ENCODE assay signal across 24 mouse cellular contexts in genomic region chr10:80288097-80288496, GRCm38 (mm10). TPM values are rescaled to one million over a fixed set of nuclear protein-coding genes. Genes with fewer than 3 reads are reported as not detected.
DNase-seq lines count a peak whose midpoint lies in the region; ATAC-seq lines count a peak whose summit lies in the region.
"Had no signal": no experiment of that assay in that cellular context is flagged by ENCODE, and none has a peak within 500 bp of the region (broad histone marks: within the 10 kb centered on the region; RNA-seq: fewer than 3 reads in every experiment).

No protein-coding gene starts in this region.

- peaks cover 7% of the 10 kb centered on the region for H3K4me1 ChIP-seq in forebrain, embryonic 13.5 days
- H3K4me1 ChIP-seq in forebrain, embryonic 12.5 days: peaks cover 8% of the 10 kb centered on the region
- H3K4me1 ChIP-seq in limb, embryonic 15.5 days: peaks cover 6% of the 10 kb centered on the region
- H3K4me1 ChIP-seq in limb, embryonic 10.5 days: peaks cover 14% of the 10 kb centered on the region; the same call in 1 of the 2 replicates
- H3K4me1 ChIP-seq in intestine, embryonic 15.5 days (replicated peaks): peaks cover 4% of the 10 kb centered on the region; the same call in 1 of the 2 replicates
- H3K4me1 ChIP-seq in stomach, embryonic 16.5 days (ENCODE audit: control insufficient read depth, insufficient read depth, low read length): peaks cover 8% of the 10 kb centered on the region; the same call in 1 of the 2 replicates

- no peaks in the 10 kb centered on the region for H3K27me3 ChIP-seq in forebrain, embryonic 13.5 days
- no peaks in the 10 kb centered on the region for H3K27me3 ChIP-seq in forebrain, embryonic 12.5 days
- no peaks in the 10 kb centered on the region for H3K27me3 ChIP-seq in limb, embryonic 15.5 days
- no peaks in the 10 kb centered on the region for H3K27me3 ChIP-seq in limb, embryonic 10.5 days (ENCODE audit: low read depth, poor library complexity, severe bottlenecking)
- H3K27me3 ChIP-seq in intestine, embryonic 15.5 days (replicated peaks): no peaks in the 10 kb centered on the region
- H3K27me3 ChIP-seq in stomach, embryonic 16.5 days (ENCODE audit: control insufficient read depth, insufficient read depth, low read length): no peaks in the 10 kb centered on the region
- H3K27me3 ChIP-seq: embryonic facial prominence, embryonic 12.5 days; embryonic facial prominence, embryonic 15.5 days; heart, embryonic 13.5 days; hindbrain, embryonic 13.5 days had no signal

- no peak for DNase-seq in limb, embryonic 10.5 days (ENCODE audit: low spot score)
- no peak for DNase-seq in neural tube, embryonic 10.5 days (ENCODE audit: extremely low spot score, low spot score)
- DNase-seq in embryo, embryonic 11 days: no peak
- DNase-seq: adrenal gland, adult 8-10 months; adrenal gland, postnatal 25 days; cerebellum, adult 9-10 months; cerebellum, postnatal 14 days; gastrocnemius, postnatal 10 days; gastrocnemius, postnatal 36 days; heart, adult 2 months; heart, postnatal 14 days; heart, postnatal 4 days had no signal

- no peak overlapping the region for H3K9ac ChIP-seq in forebrain, embryonic 13.5 days
- H3K9ac ChIP-seq in forebrain, embryonic 12.5 days: no peak overlapping the region
- no peak overlapping the region for H3K9ac ChIP-seq in limb, embryonic 15.5 days
- H3K9ac ChIP-seq in intestine, embryonic 15.5 days: no peak overlapping the region
- no peak overlapping the region; the same call in 1 of the 2 replicates for H3K9ac ChIP-seq in stomach, embryonic 16.5 days (ENCODE audit: low read length)
- H3K9ac ChIP-seq: embryonic facial prominence, embryonic 12.5 days; embryonic facial prominence, embryonic 15.5 days; heart, embryonic 13.5 days; hindbrain, embryonic 13.5 days had no signal

- H3K9me3 ChIP-seq in forebrain, embryonic 13.5 days (replicated peaks): no peaks in the 10 kb centered on the region
- no peaks in the 10 kb centered on the region for H3K9me3 ChIP-seq in forebrain, embryonic 12.5 days
- H3K9me3 ChIP-seq in limb, embryonic 15.5 days: no peaks in the 10 kb centered on the region
- no peaks in the 10 kb centered on the region for H3K9me3 ChIP-seq in limb, embryonic 10.5 days (replicated peaks)
- H3K9me3 ChIP-seq in intestine, embryonic 15.5 days: no peaks in the 10 kb centered on the region
- no peaks in the 10 kb centered on the region for H3K9me3 ChIP-seq in stomach, embryonic 16.5 days (replicated peaks; ENCODE audit: control insufficient read depth, low read length)
- H3K9me3 ChIP-seq: embryonic facial prominence, embryonic 12.5 days; embryonic facial prominence, embryonic 15.5 days; heart, embryonic 10.5 days; heart, embryonic 13.5 days; hindbrain, embryonic 13.5 days had no signal

- no peak overlapping the region for H3K4me2 ChIP-seq in forebrain, embryonic 13.5 days
- no peak overlapping the region for H3K4me2 ChIP-seq in forebrain, embryonic 12.5 days
- no peak overlapping the region for H3K4me2 ChIP-seq in limb, embryonic 15.5 days
- no peak overlapping the region for H3K4me2 ChIP-seq in intestine, embryonic 15.5 days (replicated peaks)
- H3K4me2 ChIP-seq in stomach, embryonic 16.5 days (ENCODE audit: low read depth, low read length): no peak overlapping the region
- H3K4me2 ChIP-seq: embryonic facial prominence, embryonic 12.5 days; embryonic facial prominence, embryonic 15.5 days; heart, embryonic 13.5 days; hindbrain, embryonic 13.5 days had no signal

- WGBS in forebrain, embryonic 13.5 days: 92% methylated on average over 12 of the region's 12 CpGs
- 92% methylated on average over 12 of the region's 12 CpGs for WGBS in forebrain, embryonic 12.5 days
- WGBS in limb, embryonic 15.5 days: 90% methylated on average over 12 of the region's 12 CpGs
- 95% methylated on average over 12 of the region's 12 CpGs for WGBS in limb, embryonic 10.5 days
- 87% methylated on average over 12 of the region's 12 CpGs for WGBS in intestine, embryonic 15.5 days
- WGBS in stomach, embryonic 16.5 days: 87% methylated on average over 12 of the region's 12 CpGs

- no peak overlapping the region for H3K4me3 ChIP-seq in forebrain, embryonic 13.5 days
- no peak overlapping the region for H3K4me3 ChIP-seq in forebrain, embryonic 12.5 days (replicated peaks)
- no peak overlapping the region for H3K4me3 ChIP-seq in limb, embryonic 15.5 days
- no peak overlapping the region for H3K4me3 ChIP-seq in limb, embryonic 10.5 days
- no peak overlapping the region for H3K4me3 ChIP-seq in intestine, embryonic 15.5 days (replicated peaks)
- H3K4me3 ChIP-seq in stomach, embryonic 16.5 days (replicated peaks; ENCODE audit: low read length): no peak overlapping the region
- H3K4me3 ChIP-seq: embryonic facial prominence, embryonic 12.5 days; embryonic facial prominence, embryonic 15.5 days; heart, adult 2 months; heart, embryonic 13.5 days; hindbrain, embryonic 13.5 days had no signal

- H3K36me3 ChIP-seq in forebrain, embryonic 13.5 days (ENCODE audit: poor library complexity, severe bottlenecking): peaks cover 62% of the 10 kb centered on the region
- H3K36me3 ChIP-seq in forebrain, embryonic 12.5 days (replicated peaks): peaks cover 63% of the 10 kb centered on the region
- H3K36me3 ChIP-seq in limb, embryonic 15.5 days: peaks cover 59% of the 10 kb centered on the region
- peaks cover 65% of the 10 kb centered on the region for H3K36me3 ChIP-seq in limb, embryonic 10.5 days
- H3K36me3 ChIP-seq in intestine, embryonic 15.5 days: peaks cover 42% of the 10 kb centered on the region
- peaks cover 12% of the 10 kb centered on the region for H3K36me3 ChIP-seq in stomach, embryonic 16.5 days (ENCODE audit: control insufficient read depth, insufficient read depth, low read length)

- ATAC-seq in forebrain, embryonic 13.5 days: no peak
- no peak for ATAC-seq in forebrain, embryonic 12.5 days (ENCODE audit: low FRiP score)
- no peak for ATAC-seq in limb, embryonic 15.5 days (ENCODE audit: insufficient number of reproducible peaks, low FRiP score, low TSS enrichment, low read depth)
- ATAC-seq in intestine, embryonic 15.5 days: no peak
- no peak for ATAC-seq in stomach, embryonic 16.5 days (ENCODE audit: insufficient read depth, low FRiP score)
- ATAC-seq: activated CD4-positive, CD25-positive, alpha-beta regulatory T cell, adult 4 months; forebrain, embryonic 16.5 days had no signal

- H3K27ac ChIP-seq in forebrain, embryonic 13.5 days: peak overlapping the region; percentile 25; the same call in 1 of the 2 replicates
- H3K27ac ChIP-seq in forebrain, embryonic 12.5 days: no peak overlapping the region
- peak overlapping the region; percentile 11; the same call in 1 of the 2 replicates for H3K27ac ChIP-seq in limb, embryonic 15.5 days
- H3K27ac ChIP-seq in limb, embryonic 10.5 days: no peak overlapping the region
- H3K27ac ChIP-seq in intestine, embryonic 15.5 days: 0 out of 2 replicates have a peak overlapping the region, but pooled peaks have one; percentile 13
- H3K27ac ChIP-seq in stomach, embryonic 16.5 days (ENCODE audit: low read length): 0 out of 2 replicates have a peak overlapping the region, but pooled peaks have one; percentile 19
- H3K27ac ChIP-seq: embryonic facial prominence, embryonic 12.5 days; embryonic facial prominence, embryonic 15.5 days; heart, adult 2 months; heart, embryonic 10.5 days; heart, embryonic 13.5 days; hindbrain, embryonic 13.5 days had no signal

RNA-seq across cellular contexts. Expression of gene Rps15, which starts 4.2 kb away (rescaled TPM):
- 805 and 828 TPM in 2 replicates for polyA plus RNA-seq in forebrain, embryonic 13.5 days (2015; fragmentation: Nextera tagmentation; extraction: Ambion mirVana)
- 708 and 760 TPM in 2 replicates for polyA plus RNA-seq in forebrain, embryonic 12.5 days (2016; fragmentation: Nextera tagmentation; extraction: Ambion mirVana)
- 842 and 925 TPM in 2 replicates for polyA plus RNA-seq in limb, embryonic 15.5 days (2015; fragmentation: Nextera tagmentation; extraction: Ambion mirVana)
- polyA plus RNA-seq in limb, embryonic 10.5 days (2016; fragmentation: Nextera tagmentation; extraction: Ambion mirVana): 1,092 and 1,255 TPM in 2 replicates
- 974 and 1,020 TPM in 2 replicates for polyA plus RNA-seq in intestine, embryonic 15.5 days (2015; fragmentation: Nextera tagmentation; extraction: Ambion mirVana)
- 807 and 821 TPM in 2 replicates for polyA plus RNA-seq in stomach, embryonic 16.5 days (2015; fragmentation: Nextera tagmentation; extraction: Ambion mirVana)

RNA-seq across cellular contexts. Expression of gene Apc2, which starts 7.7 kb away (rescaled TPM):
- polyA plus RNA-seq in forebrain, embryonic 13.5 days (2015; fragmentation: Nextera tagmentation; extraction: Ambion mirVana): 129 and 140 TPM in 2 replicates
- polyA plus RNA-seq in forebrain, embryonic 12.5 days (2016; fragmentation: Nextera tagmentation; extraction: Ambion mirVana): 144 and 165 TPM in 2 replicates
- 1.5 TPM in 2 replicates for polyA plus RNA-seq in limb, embryonic 15.5 days (2015; fragmentation: Nextera tagmentation; extraction: Ambion mirVana)
- polyA plus RNA-seq in limb, embryonic 10.5 days (2016; fragmentation: Nextera tagmentation; extraction: Ambion mirVana): 0.90 and 2.9 TPM in 2 replicates
- polyA plus RNA-seq in intestine, embryonic 15.5 days (2015; fragmentation: Nextera tagmentation; extraction: Ambion mirVana): 4.9 and 6.5 TPM in 2 replicates
- 3.3 and 4.3 TPM in 2 replicates for polyA plus RNA-seq in stomach, embryonic 16.5 days (2015; fragmentation: Nextera tagmentation; extraction: Ambion mirVana)

RNA-seq across cellular contexts. Expression of gene Dazap1, which starts 26.8 kb away (rescaled TPM):
- 61.7 and 64.9 TPM in 2 replicates for polyA plus RNA-seq in forebrain, embryonic 13.5 days (2015; fragmentation: Nextera tagmentation; extraction: Ambion mirVana)
- polyA plus RNA-seq in forebrain, embryonic 12.5 days (2016; fragmentation: Nextera tagmentation; extraction: Ambion mirVana): 65.1 and 69.7 TPM in 2 replicates
- polyA plus RNA-seq in limb, embryonic 15.5 days (2015; fragmentation: Nextera tagmentation; extraction: Ambion mirVana): 56.8 and 59.7 TPM in 2 replicates
- polyA plus RNA-seq in limb, embryonic 10.5 days (2016; fragmentation: Nextera tagmentation; extraction: Ambion mirVana): 61.2 and 66.2 TPM in 2 replicates
- 53.1 and 57.0 TPM in 2 replicates for polyA plus RNA-seq in intestine, embryonic 15.5 days (2015; fragmentation: Nextera tagmentation; extraction: Ambion mirVana)
- polyA plus RNA-seq in stomach, embryonic 16.5 days (2015; fragmentation: Nextera tagmentation; extraction: Ambion mirVana): 35.8 and 43.9 TPM in 2 replicates

RNA-seq across cellular contexts. Expression of gene Gamt, which starts 27.3 kb away (rescaled TPM):
- 18.2 and 18.3 TPM in 2 replicates for polyA plus RNA-seq in forebrain, embryonic 13.5 days (2015; fragmentation: Nextera tagmentation; extraction: Ambion mirVana)
- 15.9 and 19.0 TPM in 2 replicates for polyA plus RNA-seq in forebrain, embryonic 12.5 days (2016; fragmentation: Nextera tagmentation; extraction: Ambion mirVana)
- 64.4 and 127 TPM in 2 replicates for polyA plus RNA-seq in limb, embryonic 15.5 days (2015; fragmentation: Nextera tagmentation; extraction: Ambion mirVana)
- 14.4 and 18.4 TPM in 2 replicates for polyA plus RNA-seq in limb, embryonic 10.5 days (2016; fragmentation: Nextera tagmentation; extraction: Ambion mirVana)
- 71.0 and 112 TPM in 2 replicates for polyA plus RNA-seq in intestine, embryonic 15.5 days (2015; fragmentation: Nextera tagmentation; extraction: Ambion mirVana)
- 92.0 and 115 TPM in 2 replicates for polyA plus RNA-seq in stomach, embryonic 16.5 days (2015; fragmentation: Nextera tagmentation; extraction: Ambion mirVana)

RNA-seq across cellular contexts. Expression of gene 2310011J03Rik, which starts 32.2 kb away (rescaled TPM):
- 42.7 and 43.3 TPM in 2 replicates for polyA plus RNA-seq in forebrain, embryonic 13.5 days (2015; fragmentation: Nextera tagmentation; extraction: Ambion mirVana)
- 42.6 and 44.4 TPM in 2 replicates for polyA plus RNA-seq in forebrain, embryonic 12.5 days (2016; fragmentation: Nextera tagmentation; extraction: Ambion mirVana)
- 54.4 and 56.0 TPM in 2 replicates for polyA plus RNA-seq in limb, embryonic 15.5 days (2015; fragmentation: Nextera tagmentation; extraction: Ambion mirVana)
- polyA plus RNA-seq in limb, embryonic 10.5 days (2016; fragmentation: Nextera tagmentation; extraction: Ambion mirVana): 58.2 and 60.9 TPM in 2 replicates
- 51.4 and 51.5 TPM in 2 replicates for polyA plus RNA-seq in intestine, embryonic 15.5 days (2015; fragmentation: Nextera tagmentation; extraction: Ambion mirVana)
- polyA plus RNA-seq in stomach, embryonic 16.5 days (2015; fragmentation: Nextera tagmentation; extraction: Ambion mirVana): 46.6 and 48.1 TPM in 2 replicates

Comparison
In these comparisons a context has a peak if more than half of its experiments do, and no peak if none do; other contexts are left out.
1. H3K27ac ChIP-seq: peak in forebrain, embryonic 13.5 days (single experiment), limb, embryonic 15.5 days (single experiment), intestine, embryonic 15.5 days (single experiment) and stomach, embryonic 16.5 days (single experiment); none in forebrain, embryonic 12.5 days (single experiment) and limb, embryonic 10.5 days (single experiment).
2. RNA of gene Apc2, which starts 7.7 kb away (polyA plus RNA-seq): 144 to 165 TPM in forebrain, embryonic 12.5 days and 129 to 140 TPM in forebrain, embryonic 13.5 days; 4.9 to 6.5 TPM in intestine, embryonic 15.5 days, 3.3 to 4.3 TPM in stomach, embryonic 16.5 days, 0.90 to 2.9 TPM in limb, embryonic 10.5 days and 1.5 TPM in limb, embryonic 15.5 days; every median in the first group is over 10 times any median in the second.